Mouse (Mus musculus) macrophage (primary cell): ENCODE data around the gene Svopl. TPM values are rescaled to one million over a fixed set of nuclear protein-coding genes. Genes with fewer than 3 reads are reported as not detected.
A peak's percentile ranks its signal among the peaks of the same experiment; 100 is the strongest.

Source experiments
- H3K27ac ChIP-seq: fragments of 350-480 bp; formaldehyde crosslinking; 2 replicates; pipeline ENCODE4 v1.9.0; 2021
- H3K36me3 ChIP-seq: fragments of 350-480 bp; formaldehyde crosslinking; 2 replicates; pipeline ENCODE4 v1.9.0; 2021; ENCODE audit errors: inconsistent target
- H3K4me3 ChIP-seq: fragments of 350-480 bp; formaldehyde crosslinking; 2 replicates; pipeline ENCODE4 v1.9.0; 2021; ENCODE audit errors: inconsistent target
- H3K79me2 ChIP-seq: fragments of 350-480 bp; formaldehyde crosslinking; 2 replicates; pipeline ENCODE4 v1.9.0; 2021; ENCODE audit errors: inconsistent target
- WGBS: methylation state at CpG from one replicate; pipeline ENCODE4 v1.1.7; 2026; ENCODE audit warnings: inconsistent platforms; ENCODE audit not compliant: missing documents; 5-methylcytosine and 5-hydroxymethylcytosine counted together
- polyA plus RNA-seq: library from polyadenylated mRNA; stranded (reverse); fragments of 250-400 nt; gene quantifications from 3 replicates; pipeline ENCODE4 v1.2.4, GENCODE M21; 2018; ENCODE audit warnings: inconsistent platforms
- total RNA-seq, 78 experiments: library from RNA; depleted of rRNA; stranded (reverse); fragments of 250-400 nt; gene quantifications; 1 replicate in 9 of 78; 2 replicates in 24 of 78; 3 replicates in 43 of 78; 4 replicates in 2 of 78; pipeline ENCODE4 v1.2.4; 2018; ENCODE audit warnings: inconsistent platforms in 56 of 78

Svopl gene
- total RNA-seq (2018; cell fraction: chromatin; rRNA removed) = not detected
- not detected for total RNA-seq (2018; cell fraction: cytosol; rRNA removed)
- total RNA-seq (2018; cell fraction: nucleus; rRNA removed) = not detected
- not detected in 3 replicates for polyA plus RNA-seq

GRCm38 (mm10) chr6:38046838-38047237, at the start of gene Svopl:
TSS of gene Svopl (minus strand) at chr6:38046996.
- no peak within 1 kb of the TSS for H3K27ac ChIP-seq
- WGBS = 85% methylated on average over 6 of the region's 6 CpGs
- H3K36me3 ChIP-seq = no peaks in the 10 kb centered on the region
- no peaks in the 10 kb centered on the region for H3K79me2 ChIP-seq
- H3K4me3 ChIP-seq = no peak within 1 kb of the TSS

GRCm38 (mm10) chr6:38094701-38095100, 47.9 kb upstream of the Svopl start:
- Histone ChIP-seq H3K4me3 (no peak overlapping the region), H3K36me3 (no peaks in the 10 kb centered on the region), H3K27ac (no peak overlapping the region), H3K79me2 (no peaks in the 10 kb centered on the region)
- 91% methylated on average over 10 of the region's 10 CpGs for WGBS

DNA sequence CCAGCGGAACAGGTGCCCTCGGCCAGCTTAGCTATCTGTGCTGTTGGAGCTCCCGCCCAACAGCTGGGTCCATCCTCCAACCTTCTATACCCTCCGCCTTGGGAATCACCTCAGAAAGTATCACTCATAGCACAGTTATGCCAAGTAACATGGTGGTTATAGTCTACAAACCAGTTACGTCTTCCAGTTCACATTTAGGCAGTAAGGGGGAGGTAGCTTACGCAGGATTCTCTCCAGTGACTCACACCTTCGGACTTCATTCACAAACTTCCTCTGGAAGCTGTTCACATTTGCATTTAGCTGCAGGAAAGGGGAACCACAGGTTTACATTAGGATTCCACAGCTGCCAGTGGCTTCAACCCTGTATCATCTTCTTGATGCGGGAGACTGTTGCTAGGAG, 45.7 kb upstream of the Svopl start:
- 90% methylated on average over 8 of the region's 8 CpGs for WGBS
- no peaks in the 10 kb centered on the region for H3K79me2 ChIP-seq
- H3K36me3 ChIP-seq = no peaks in the 10 kb centered on the region
- H3K27ac ChIP-seq = no peak overlapping the region
- H3K4me3 ChIP-seq = no peak overlapping the region

DNA sequence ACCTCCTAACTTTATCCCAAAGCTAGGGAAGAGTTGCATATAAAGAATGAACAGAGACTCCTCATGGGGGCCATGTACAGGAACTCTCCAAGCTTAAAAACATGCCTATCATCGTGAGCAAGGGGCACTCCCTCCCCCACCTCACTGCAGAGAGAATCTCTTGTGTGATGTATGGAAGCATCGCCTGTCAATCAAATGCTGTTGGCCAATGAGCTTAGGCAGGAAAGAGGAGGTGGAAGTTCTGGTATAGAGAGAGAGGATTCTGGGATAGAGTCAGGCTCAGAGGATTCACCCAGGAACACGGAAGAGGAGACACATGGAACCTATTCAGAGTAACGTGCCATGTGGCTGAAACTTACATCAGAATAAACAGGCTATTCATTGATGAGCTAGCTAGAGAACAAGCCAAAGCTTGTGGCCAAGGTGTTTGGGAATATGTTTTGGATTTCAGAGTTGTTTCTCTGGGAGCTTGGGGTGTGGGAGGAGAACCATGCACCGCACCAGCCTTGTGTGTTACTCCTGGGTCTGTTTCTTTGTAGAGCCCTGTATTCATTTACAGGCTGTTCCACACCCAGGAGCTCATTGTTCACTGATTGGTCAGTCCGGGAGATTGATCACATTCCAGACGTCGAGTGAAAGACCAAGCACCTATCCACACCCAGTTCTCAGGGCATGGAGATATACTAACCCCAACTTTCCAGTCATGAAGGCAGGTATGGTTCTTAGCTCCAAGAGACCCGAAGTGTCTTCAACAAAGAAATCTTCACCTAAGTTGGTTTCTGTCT, 40.6 kb upstream of the Svopl start:
- H3K4me3 ChIP-seq = no peak overlapping the region
- WGBS = 87% methylated on average over 9 of the region's 9 CpGs
- H3K36me3 ChIP-seq = no peaks in the 10 kb centered on the region
- no peak overlapping the region for H3K27ac ChIP-seq
- H3K79me2 ChIP-seq = no peaks in the 10 kb centered on the region

- no peak overlapping the region for H3K27ac ChIP-seq
- no peak overlapping the region for H3K4me3 ChIP-seq
- no peaks in the 10 kb centered on the region for H3K36me3 ChIP-seq
- 73% methylated on average over 4 of the region's 4 CpGs for WGBS
- H3K79me2 ChIP-seq = no peaks in the 10 kb centered on the region
These were observed 36.4 kb upstream of the Svopl start for GRCm38 (mm10) chr6:38083204-38083603.

DNA sequence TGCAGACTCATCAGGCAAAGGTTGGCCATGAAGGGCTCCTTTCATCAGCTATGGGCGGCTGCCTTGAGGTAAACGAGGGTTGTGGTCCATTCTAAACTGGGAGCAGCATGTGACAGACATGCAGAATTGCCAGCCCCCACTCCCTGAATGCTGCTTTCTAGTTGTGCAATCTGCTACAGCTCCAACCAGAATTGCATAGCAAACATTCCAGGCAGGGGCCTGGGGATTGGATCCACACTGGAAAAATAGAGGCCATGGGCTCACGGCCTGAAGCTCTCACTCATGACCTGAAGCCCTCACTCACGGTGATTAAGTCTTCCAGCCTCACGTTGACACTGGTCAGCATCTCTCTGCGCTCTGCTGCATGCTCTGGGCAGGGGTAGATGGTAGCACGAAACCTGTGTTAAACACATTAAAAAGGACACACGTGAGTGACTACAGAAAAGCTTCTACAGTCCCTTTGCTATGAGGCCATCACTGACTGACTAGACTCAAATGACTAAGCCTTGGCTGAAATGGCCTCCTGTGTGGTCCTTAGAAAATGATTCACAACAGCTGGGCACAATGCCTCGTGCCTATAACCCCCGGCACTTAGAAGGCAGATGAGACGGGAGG, 35.0 kb upstream of the Svopl start:
- H3K27ac ChIP-seq = no peak overlapping the region
- no peaks in the 10 kb centered on the region for H3K79me2 ChIP-seq
- H3K4me3 ChIP-seq = no peak overlapping the region
- no peaks in the 10 kb centered on the region for H3K36me3 ChIP-seq
- 90% methylated on average over 11 of the region's 11 CpGs for WGBS

DNA sequence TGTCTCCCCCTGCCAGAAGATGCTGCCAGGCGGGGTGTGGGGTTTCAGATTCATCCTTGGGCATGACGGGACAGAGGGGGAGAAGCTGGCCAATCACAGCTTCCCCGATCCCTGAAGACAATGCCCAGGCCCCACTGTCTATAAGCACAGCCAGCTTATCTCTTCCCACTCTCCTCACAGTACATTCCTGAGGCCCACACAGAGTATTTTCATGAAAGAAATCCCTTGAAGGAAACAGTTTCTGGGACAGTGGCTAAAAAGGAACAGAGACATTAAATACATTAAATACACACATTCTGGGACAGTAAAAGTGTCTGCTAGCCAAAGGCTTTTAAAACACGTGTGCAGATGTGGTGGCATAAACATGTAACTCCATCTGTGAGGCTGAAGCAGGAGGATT, 33.6 kb upstream of the Svopl start:
- H3K79me2 ChIP-seq = no peaks in the 10 kb centered on the region
- no peaks in the 10 kb centered on the region for H3K36me3 ChIP-seq
- no peak overlapping the region for H3K27ac ChIP-seq
- H3K4me3 ChIP-seq = no peak overlapping the region
- 90% methylated on average over 4 of the region's 4 CpGs for WGBS

- Histone ChIP-seq H3K27ac (no peak overlapping the region), H3K79me2 (no peaks in the 10 kb centered on the region), H3K4me3 (no peak overlapping the region), H3K36me3 (no peaks in the 10 kb centered on the region)
- 92% methylated on average over 3 of the region's 3 CpGs for WGBS
These were observed 26.8 kb upstream of the Svopl start for GRCm38 (mm10) chr6:38073592-38073991.

DNA sequence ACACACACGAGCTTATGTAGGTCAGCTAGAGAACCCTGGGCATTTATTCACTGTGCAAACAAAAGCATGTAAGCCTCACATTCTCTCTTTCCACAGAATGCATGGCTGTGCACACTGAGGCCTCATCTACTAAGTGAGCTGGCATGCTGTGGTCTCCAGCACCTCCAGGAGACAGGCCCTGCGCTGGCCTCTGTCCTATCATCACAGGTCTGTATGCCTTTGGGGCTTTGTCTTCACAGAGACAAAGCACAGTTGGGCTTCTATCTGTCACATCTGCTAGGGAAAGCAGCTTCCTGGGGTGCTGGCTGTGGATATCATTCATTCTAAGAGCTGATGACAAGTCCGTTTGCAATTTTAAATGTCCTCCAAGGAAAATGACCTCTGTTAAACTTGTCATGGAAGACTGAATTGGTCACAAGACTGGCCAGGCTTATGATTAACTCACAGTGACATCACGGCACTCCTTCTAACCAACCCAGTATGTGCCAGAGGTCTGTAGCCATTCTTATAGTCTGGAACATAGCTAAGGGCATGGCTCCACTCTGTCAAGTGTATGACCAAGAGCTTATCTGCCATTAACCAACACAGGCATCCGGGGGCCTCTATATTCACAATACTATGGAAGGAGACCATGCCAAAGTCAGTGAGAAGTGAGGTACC, 25.5 kb upstream of the Svopl start:
- H3K4me3 ChIP-seq = no peak overlapping the region
- 91% methylated on average over 5 of the region's 5 CpGs for WGBS
- no peak overlapping the region for H3K27ac ChIP-seq
- no peaks in the 10 kb centered on the region for H3K36me3 ChIP-seq
- H3K79me2 ChIP-seq = no peaks in the 10 kb centered on the region

- Histone ChIP-seq H3K79me2 (no peaks in the 10 kb centered on the region), H3K4me3 (no peak overlapping the region), H3K27ac (no peak overlapping the region), H3K36me3 (no peaks in the 10 kb centered on the region)
- WGBS = 92% methylated on average over 4 of the region's 4 CpGs
These were observed 24.5 kb upstream of the Svopl start for GRCm38 (mm10) chr6:38071256-38071655.

DNA sequence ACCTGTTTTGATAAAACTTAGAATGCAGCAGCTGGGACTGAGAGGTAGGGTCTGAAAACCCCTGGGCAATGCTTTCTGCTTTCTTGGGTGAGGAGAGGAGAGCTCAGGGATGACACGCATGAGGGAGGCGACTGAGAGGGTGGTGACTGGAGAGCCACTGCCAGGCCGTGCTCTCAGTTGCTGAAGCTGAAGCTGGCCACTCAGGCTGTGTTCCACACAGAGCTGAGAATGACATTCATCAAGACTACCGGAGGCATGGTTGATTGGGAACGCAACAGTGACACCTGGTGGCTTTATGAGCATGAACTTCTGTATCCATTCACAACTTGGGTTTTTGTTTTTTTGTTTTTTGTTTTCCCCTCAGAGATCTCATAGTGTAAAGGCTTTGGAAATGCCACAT, 19.4 kb upstream of the Svopl start:
- no peak overlapping the region for H3K4me3 ChIP-seq

DNA sequence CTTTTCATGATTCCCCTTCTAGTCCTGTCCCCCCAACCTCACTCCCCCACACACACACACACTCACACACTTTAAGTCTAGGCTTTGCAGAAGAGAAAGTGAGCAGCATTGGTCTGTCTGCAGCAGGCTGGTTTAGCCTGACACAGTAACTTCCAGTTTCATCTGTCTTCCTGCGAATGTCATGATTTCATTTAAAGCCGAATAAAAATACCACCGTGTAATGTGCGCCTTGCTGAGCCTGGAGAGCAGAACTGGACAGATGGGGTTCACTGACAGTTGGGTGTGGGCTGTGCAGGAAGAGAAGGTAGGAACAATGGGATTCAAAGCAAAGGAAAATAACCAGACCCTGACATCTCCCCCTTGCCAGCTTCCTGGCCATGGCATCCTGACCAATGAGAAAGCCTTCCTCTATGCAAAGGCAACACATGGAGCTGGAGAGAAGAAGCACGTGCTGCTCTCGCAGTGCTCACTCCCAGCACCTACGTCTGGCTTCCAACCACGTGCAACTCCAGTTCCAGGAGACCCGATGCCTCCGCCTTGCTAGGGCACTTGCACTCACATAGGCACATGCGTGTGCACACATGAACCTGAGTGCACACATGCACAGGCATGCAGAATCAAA, 18.8 kb upstream of the Svopl start:
- H3K4me3 ChIP-seq = peak overlapping the region; percentile 13; the same call in 1 of the 2 replicates
- WGBS = 15% methylated on average over 11 of the region's 11 CpGs
- H3K79me2 ChIP-seq = no peaks in the 10 kb centered on the region
- H3K27ac ChIP-seq = no peak overlapping the region
- no peaks in the 10 kb centered on the region for H3K36me3 ChIP-seq

More for the DNA sequence above, 19.4 kb upstream of the Svopl start:
- 0% methylated on average over 5 of the region's 5 CpGs for WGBS
- Histone ChIP-seq H3K27ac (no peak overlapping the region), H3K79me2 (no peaks in the 10 kb centered on the region), H3K36me3 (no peaks in the 10 kb centered on the region)

GRCm38 (mm10) chr6:38065122-38065500, 18.3 kb upstream of the Svopl start:
- H3K4me3 ChIP-seq = peak overlapping the region; percentile 13; the same call in 1 of the 2 replicates

DNA sequence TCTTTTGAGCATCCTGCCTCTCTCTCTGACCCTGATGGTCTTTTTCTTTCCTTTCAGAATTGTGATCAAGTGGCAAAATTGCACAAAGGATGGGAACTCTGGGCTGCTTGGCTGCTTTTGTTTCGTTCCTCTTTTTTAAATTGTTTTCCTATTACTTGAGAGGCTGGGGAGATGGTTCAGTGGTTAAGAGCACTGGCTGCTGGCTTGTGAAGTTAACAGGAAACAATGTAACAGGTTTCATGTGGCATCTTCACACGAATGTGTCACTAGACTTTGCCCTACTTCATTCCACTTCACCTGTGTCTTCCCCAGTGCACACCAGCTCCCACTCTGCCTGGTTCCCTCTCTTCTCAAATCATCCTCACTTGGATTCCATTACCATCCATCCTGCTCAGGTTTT, 17.8 kb upstream of the Svopl start:
- Histone ChIP-seq H3K4me3 (no peak overlapping the region), H3K36me3 (no peaks in the 10 kb centered on the region), H3K79me2 (no peaks in the 10 kb centered on the region), H3K27ac (no peak overlapping the region)
- 3% methylated on average over 2 of the region's 2 CpGs for WGBS

More at GRCm38 (mm10) chr6:38065122-38065500, 18.3 kb upstream of the Svopl start:
- 43% methylated on average over 3 of the region's 3 CpGs for WGBS
- H3K36me3 ChIP-seq = no peaks in the 10 kb centered on the region
- no peaks in the 10 kb centered on the region for H3K79me2 ChIP-seq
- H3K27ac ChIP-seq = no peak overlapping the region
